Mouse (Mus musculus) heart, embryonic 11.5 days (tissue): Measurements from ENCODE around the gene Zfp92. TPM values are rescaled to one million over a fixed set of nuclear protein-coding genes. Genes with fewer than 3 reads are reported as not detected.
"Not testable (repeated sequence)": the region's sequence is repeated elsewhere in the genome, so short reads cannot be mapped to it uniquely, and the experiment has no call there.

Experiments
- ATAC-seq: fragments of 200-750 bp; cut with Nextera tagmentation; replicated peaks from 2 replicates; pipeline ENCODE4 v1.8.0; 2017; ENCODE audit warnings: moderate library complexity; ENCODE audit not compliant: insufficient number of reproducible peaks, low FRiP score, low TSS enrichment
- H3K27ac ChIP-seq: fragments of 300-500 bp; sonication (generic); 2 replicates; pipeline ENCODE4 v1.5.1; 2014; ENCODE audit warnings: mild to moderate bottlenecking, low read depth, low read length
- H3K27me3 ChIP-seq: fragments of 300-500 bp; sonication (generic); 2 replicates; pipeline ENCODE4 v1.6.1; 2014; ENCODE audit warnings: mild to moderate bottlenecking, low read length, mixed read lengths; ENCODE audit not compliant: control insufficient read depth, insufficient read depth
- H3K36me3 ChIP-seq: fragments of 300-500 bp; sonication (generic); 2 replicates; pipeline ENCODE4 v1.6.1; 2014; ENCODE audit warnings: mild to moderate bottlenecking, low read length, moderate library complexity, mixed read lengths; ENCODE audit not compliant: control insufficient read depth, insufficient read depth
- H3K4me1 ChIP-seq: fragments of 300-500 bp; sonication (generic); 2 replicates; pipeline ENCODE4 v1.6.1; 2014; ENCODE audit warnings: low read length; ENCODE audit not compliant: control insufficient read depth, insufficient read depth
- H3K4me2 ChIP-seq: fragments of 300-500 bp; sonication (generic); 2 replicates; pipeline ENCODE4 v1.6.1; 2014; ENCODE audit warnings: mild to moderate bottlenecking, moderate library complexity
- H3K4me3 ChIP-seq: fragments of 300-500 bp; sonication (generic); 2 replicates; pipeline ENCODE4 v1.5.1; 2014; ENCODE audit warnings: low read depth, low read length
- H3K9ac ChIP-seq: fragments of 300-500 bp; sonication (generic); 2 replicates; pipeline ENCODE4 v1.6.1; 2014; ENCODE audit warnings: mild to moderate bottlenecking, low read depth, low read length, moderate library complexity
- H3K9me3 ChIP-seq: fragments of 300-500 bp; sonication (generic); replicated peaks from 2 replicates; pipeline ENCODE4 v1.6.1; 2016; ENCODE audit warnings: low read length; ENCODE audit not compliant: control insufficient read depth
- WGBS: fragments of 180-500 bp; shearing (Covaris S2); extraction: QIAGEN DNeasy Blood & Tissue Kit; methylation state at CpG from one replicate; pipeline ENCODE4 v1.1.7; 2014; ENCODE audit not compliant: insufficient replicate concordance; 5-methylcytosine and 5-hydroxymethylcytosine counted together
- polyA plus RNA-seq: library from polyadenylated mRNA; unstranded; fragments of >200 nt; fragmentation: Nextera tagmentation; extraction: Ambion mirVana; gene quantifications from 2 replicates; pipeline ENCODE4 v1.2.1, GENCODE M21; 2014

Zfp92 gene
- 0.04 TPM in 1 of 2 replicates, not detected in the other for polyA plus RNA-seq

GRCm38 (mm10) chrX:73410880-73411517 lies at the start of gene Zfp92:
Zfp92 (plus strand) TSS chrX:73411096.
- H3K9me3 ChIP-seq: no peaks in the 10 kb centered on the region; the same call in 1 of the 2 replicates
- no peak within 1 kb of the TSS for H3K27ac ChIP-seq
- H3K4me1 ChIP-seq: no peaks in the 10 kb centered on the region
- H3K9ac ChIP-seq: no peak within 1 kb of the TSS
- peaks cover 16% of the 10 kb centered on the region for H3K27me3 ChIP-seq
- peak within 1 kb of the TSS; percentile 18 for H3K4me3 ChIP-seq
- H3K36me3 ChIP-seq: no peaks in the 10 kb centered on the region
- peak within 1 kb of the TSS; percentile 56 for H3K4me2 ChIP-seq
- no peak for ATAC-seq
- 18% methylated on average over 20 of the region's 20 CpGs for WGBS

- H3K9ac ChIP-seq: no peak overlapping the region
- no peak overlapping the region for H3K4me2 ChIP-seq
- no peak overlapping the region for H3K4me3 ChIP-seq
- no peaks in the 10 kb centered on the region for H3K9me3 ChIP-seq
- H3K36me3 ChIP-seq: no peaks in the 10 kb centered on the region
- no peaks in the 10 kb centered on the region for H3K4me1 ChIP-seq
- H3K27me3 ChIP-seq: no peaks in the 10 kb centered on the region
- no peak for ATAC-seq
- no peak overlapping the region for H3K27ac ChIP-seq
Observed at GRCm38 (mm10) chrX:73363291-73363690, 47.6 kb upstream of the Zfp92 start.

DNA sequence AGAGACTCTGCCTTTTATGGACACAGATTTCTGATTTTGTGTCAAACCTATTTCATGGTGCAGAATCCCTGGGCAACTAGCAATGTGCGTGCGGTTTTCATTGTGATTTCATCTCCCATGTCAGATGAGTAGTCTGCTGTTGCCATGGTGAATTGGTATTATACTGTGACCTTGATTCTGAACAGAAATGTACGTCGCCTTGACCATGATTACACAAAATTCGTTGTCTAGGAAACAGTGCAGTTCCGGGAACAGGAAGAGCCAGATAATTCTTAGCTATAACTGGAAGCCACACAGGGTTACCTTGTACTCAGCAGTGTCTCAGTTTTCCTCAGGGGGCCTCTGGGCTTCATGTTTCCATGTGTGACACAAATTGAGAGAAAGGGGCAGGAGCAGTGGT lies 26.5 kb upstream of the Zfp92 start:
- no peaks in the 10 kb centered on the region for H3K4me1 ChIP-seq
- no peak for ATAC-seq
- 70% methylated on average over 6 of the region's 6 CpGs for WGBS

GRCm38 (mm10) chrX:73384924-73385323 lies 26.0 kb upstream of the Zfp92 start:
- H3K27me3 ChIP-seq: 0 out of 2 replicates have a peak, but pooled peaks cover 2% of the 10 kb centered on the region
- H3K9ac ChIP-seq: no peak overlapping the region

More for the DNA sequence above, 26.5 kb upstream of the Zfp92 start:
- no peak overlapping the region for H3K4me3 ChIP-seq
- no peak overlapping the region for H3K9ac ChIP-seq
- H3K9me3 ChIP-seq: no peaks in the 10 kb centered on the region
- no peak overlapping the region for H3K4me2 ChIP-seq
- H3K36me3 ChIP-seq: no peaks in the 10 kb centered on the region
- no peak overlapping the region for H3K27ac ChIP-seq
- 0 out of 2 replicates have a peak, but pooled peaks cover 2% of the 10 kb centered on the region for H3K27me3 ChIP-seq

GRCm38 (mm10) chrX:73391481-73391880 lies 19.4 kb upstream of the Zfp92 start:
- Histone ChIP-seq H3K4me1 (no peaks in the 10 kb centered on the region), H3K9ac (no peak overlapping the region), H3K36me3 (no peaks in the 10 kb centered on the region), H3K27me3 (no peaks in the 10 kb centered on the region), H3K9me3 (no peaks in the 10 kb centered on the region), H3K27ac (no peak overlapping the region), H3K4me3 (no peak overlapping the region), H3K4me2 (no peak overlapping the region)
- WGBS: 73% methylated on average over 4 of the region's 4 CpGs
- no peak for ATAC-seq

More at GRCm38 (mm10) chrX:73384924-73385323, 26.0 kb upstream of the Zfp92 start:
- Histone ChIP-seq H3K36me3 (no peaks in the 10 kb centered on the region), H3K4me1 (no peaks in the 10 kb centered on the region), H3K9me3 (no peaks in the 10 kb centered on the region), H3K27ac (no peak overlapping the region), H3K4me2 (no peak overlapping the region), H3K4me3 (no peak overlapping the region)
- WGBS: 33% methylated on average over 1 of the region's 1 CpGs
- no peak for ATAC-seq

GRCm38 (mm10) chrX:73396446-73396845 lies 14.4 kb upstream of the Zfp92 start:
- no peak for ATAC-seq
- no peaks in the 10 kb centered on the region for H3K9me3 ChIP-seq
- 100% methylated on average over 1 of the region's 1 CpGs for WGBS
- H3K9ac ChIP-seq: no peak overlapping the region
- H3K27me3 ChIP-seq: no peaks in the 10 kb centered on the region
- H3K4me2 ChIP-seq: no peak overlapping the region
- H3K36me3 ChIP-seq: no peaks in the 10 kb centered on the region
- H3K27ac ChIP-seq: no peak overlapping the region
- H3K4me1 ChIP-seq: no peaks in the 10 kb centered on the region
- H3K4me3 ChIP-seq: no peak overlapping the region

GRCm38 (mm10) chrX:73398636-73399035 lies 12.3 kb upstream of the Zfp92 start, which contains the start of gene Gm18336:
Gm18336 (minus strand) TSS chrX:73398736.
- not testable (repeated sequence) for H3K4me2 ChIP-seq, ATAC-seq
- 63% methylated on average over 1 of the region's 2 CpGs for WGBS

GRCm38 (mm10) chrX:73400951-73401350 lies 9.9 kb upstream of the Zfp92 start:
- no peak overlapping the region for H3K9ac ChIP-seq
- H3K36me3 ChIP-seq: no peaks in the 10 kb centered on the region
- ATAC-seq: no peak
- no peak overlapping the region for H3K27ac ChIP-seq
- WGBS: 77% methylated on average over 20 of the region's 20 CpGs
- no peak overlapping the region for H3K4me2 ChIP-seq
- no peaks in the 10 kb centered on the region for H3K27me3 ChIP-seq
- H3K4me1 ChIP-seq: no peaks in the 10 kb centered on the region
- H3K9me3 ChIP-seq: no peaks in the 10 kb centered on the region
- no peak overlapping the region for H3K4me3 ChIP-seq

More at GRCm38 (mm10) chrX:73398636-73399035, 12.3 kb upstream of the Zfp92 start, which contains the start of gene Gm18336:
- H3K36me3 ChIP-seq, H3K4me1 ChIP-seq, H3K27me3 ChIP-seq, H3K9ac ChIP-seq, H3K27ac ChIP-seq, H3K9me3 ChIP-seq, H3K4me3 ChIP-seq: not testable (repeated sequence)

DNA sequence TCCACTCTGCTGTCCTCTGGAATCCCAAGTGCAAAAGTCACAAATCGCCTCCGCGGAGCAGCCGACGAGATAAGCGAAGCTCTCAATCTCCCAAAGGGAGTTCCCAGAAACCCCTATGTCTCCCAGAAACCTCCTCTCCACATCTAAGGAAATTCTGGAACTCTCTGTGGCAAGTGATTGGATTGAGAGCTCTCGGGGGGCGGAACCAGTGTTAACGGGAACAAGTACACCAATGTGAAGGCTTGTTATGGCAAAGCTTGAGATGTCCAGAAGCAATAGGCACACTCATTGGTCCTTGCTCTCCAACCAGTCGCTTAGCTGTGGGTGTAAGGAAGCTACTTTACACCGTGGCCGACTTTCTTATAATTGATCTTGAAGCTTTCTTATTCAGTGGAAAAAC lies 9.3 kb upstream of the Zfp92 start:
- no peaks in the 10 kb centered on the region for H3K36me3 ChIP-seq
- H3K9ac ChIP-seq: no peak overlapping the region
- H3K9me3 ChIP-seq: no peaks in the 10 kb centered on the region
- ATAC-seq: no peak
- no peaks in the 10 kb centered on the region for H3K4me1 ChIP-seq
- 87% methylated on average over 12 of the region's 12 CpGs for WGBS
- no peak overlapping the region for H3K27ac ChIP-seq
- no peaks in the 10 kb centered on the region for H3K27me3 ChIP-seq
- H3K4me2 ChIP-seq: no peak overlapping the region
- no peak overlapping the region for H3K4me3 ChIP-seq
